8 mouse cellular contexts compared by ENCODE assay signal in the genomic region with DNA sequence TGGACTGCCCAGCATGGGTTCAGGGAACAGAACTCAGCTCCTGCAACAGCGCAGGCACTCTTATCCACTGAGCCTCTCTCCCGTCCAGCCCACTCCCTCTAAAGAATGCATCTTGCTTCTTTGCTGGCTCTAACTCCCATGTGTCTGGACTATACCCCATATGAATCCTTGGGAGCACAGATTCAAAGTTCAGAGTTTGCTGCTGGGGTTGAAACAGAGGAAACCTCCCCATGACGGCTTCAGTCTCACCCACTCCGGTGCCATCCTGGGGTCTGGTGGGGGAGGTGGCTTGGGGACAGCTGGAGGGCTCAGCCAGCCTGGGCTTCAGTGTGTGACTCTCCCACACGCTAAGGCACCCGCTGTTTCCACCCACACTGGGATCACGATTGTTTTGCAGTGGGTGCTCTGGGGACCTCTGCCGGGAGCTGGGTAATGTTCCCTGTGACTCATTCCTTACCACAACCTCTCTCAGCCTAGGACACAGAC. TPM values are rescaled to one million over a fixed set of nuclear protein-coding genes. Genes with fewer than 3 reads are reported as not detected.
DNase-seq lines count a peak whose midpoint lies in the region.

No protein-coding gene starts in this region.

- intact Hi-C loops in heart, postnatal 25 days (cut with DNase I) = no loop called here

- DNase-seq in adrenal gland, postnatal 10 days = peak; percentile 30
- no peak for DNase-seq in adrenal gland, adult 8-10 months
- DNase-seq in right cerebral cortex, adult 18-20 months = peak; percentile 89
- DNase-seq in right cerebral cortex, postnatal 4 days = no peak
- peak; percentile 53 to 71 for DNase-seq in layer of hippocampus, postnatal 14 days (ENCODE audit: low spot score in 2 of 2)
- peak; percentile 14 for DNase-seq in testis, postnatal 14 days (ENCODE audit: low spot score)
- DNase-seq in urinary bladder, postnatal 4 days (ENCODE audit: low spot score in 2 of 2) = no peak
- no peak for DNase-seq in heart, postnatal 25 days (ENCODE audit: low spot score)

RNA-seq across cellular contexts. Expression of a gene that starts 39.2 kb away (rescaled TPM):
- 100 to 1,000 TPM; 890 to 974 TPM for total RNA-seq in adrenal gland, postnatal 10 days (2021)
- 1,000 to 10,000 TPM; 1,792 to 2,284 (median 1,895) TPM for total RNA-seq in adrenal gland, adult 8-10 months (2022)
- total RNA-seq in layer of hippocampus, postnatal 14 days (2021) = 100 to 1,000 TPM; 327 to 362 TPM
- under 1 TPM; 0.22 to 0.39 TPM for total RNA-seq in heart, postnatal 25 days (2021)

RNA-seq across cellular contexts. Expression of a gene that starts 55.2 kb away (rescaled TPM):
- 1 to 10 TPM; 7.6 to 9.9 TPM for total RNA-seq in adrenal gland, postnatal 10 days (2021)
- 10 to 100 TPM; 10.7 to 12.1 (median 11.9) TPM for total RNA-seq in adrenal gland, adult 8-10 months (2022)
- 1 to 10 TPM; 9.1 to 9.7 TPM for total RNA-seq in layer of hippocampus, postnatal 14 days (2021)
- 10 to 100 TPM; 41.5 to 55.2 TPM for total RNA-seq in heart, postnatal 25 days (2021)

Comparison
In these comparisons a context has a peak if more than half of its experiments do, and no peak if none do; other contexts are left out.
1. DNase-seq: peak in adrenal gland, postnatal 10 days (single experiment), right cerebral cortex, adult 18-20 months (single experiment), layer of hippocampus, postnatal 14 days (2 of 2) and testis, postnatal 14 days (single experiment); none in adrenal gland, adult 8-10 months (single experiment), right cerebral cortex, postnatal 4 days (single experiment), urinary bladder, postnatal 4 days (0 of 2) and heart, postnatal 25 days (single experiment).
2. RNA of a gene that starts 39.2 kb away (total RNA-seq): 1,792 to 2,284 TPM in adrenal gland, adult 8-10 months, 890 to 974 TPM in adrenal gland, postnatal 10 days and 327 to 362 TPM in layer of hippocampus, postnatal 14 days; 0.22 to 0.39 TPM in heart, postnatal 25 days; every median in the first group is over 100 times any median in the second.